Mouse (Mus musculus) spleen, postnatal 14 days (tissue): ENCODE measurements around the gene Ppa1.

Source experiments
- DNase-seq, 2 experiments: peaks; one replicate each; pipeline ENCODE4 v3.0.0; 2021 to 2022; ENCODE audit warnings: low spot score in 2 of 2

Gene Ppa1

DNA sequence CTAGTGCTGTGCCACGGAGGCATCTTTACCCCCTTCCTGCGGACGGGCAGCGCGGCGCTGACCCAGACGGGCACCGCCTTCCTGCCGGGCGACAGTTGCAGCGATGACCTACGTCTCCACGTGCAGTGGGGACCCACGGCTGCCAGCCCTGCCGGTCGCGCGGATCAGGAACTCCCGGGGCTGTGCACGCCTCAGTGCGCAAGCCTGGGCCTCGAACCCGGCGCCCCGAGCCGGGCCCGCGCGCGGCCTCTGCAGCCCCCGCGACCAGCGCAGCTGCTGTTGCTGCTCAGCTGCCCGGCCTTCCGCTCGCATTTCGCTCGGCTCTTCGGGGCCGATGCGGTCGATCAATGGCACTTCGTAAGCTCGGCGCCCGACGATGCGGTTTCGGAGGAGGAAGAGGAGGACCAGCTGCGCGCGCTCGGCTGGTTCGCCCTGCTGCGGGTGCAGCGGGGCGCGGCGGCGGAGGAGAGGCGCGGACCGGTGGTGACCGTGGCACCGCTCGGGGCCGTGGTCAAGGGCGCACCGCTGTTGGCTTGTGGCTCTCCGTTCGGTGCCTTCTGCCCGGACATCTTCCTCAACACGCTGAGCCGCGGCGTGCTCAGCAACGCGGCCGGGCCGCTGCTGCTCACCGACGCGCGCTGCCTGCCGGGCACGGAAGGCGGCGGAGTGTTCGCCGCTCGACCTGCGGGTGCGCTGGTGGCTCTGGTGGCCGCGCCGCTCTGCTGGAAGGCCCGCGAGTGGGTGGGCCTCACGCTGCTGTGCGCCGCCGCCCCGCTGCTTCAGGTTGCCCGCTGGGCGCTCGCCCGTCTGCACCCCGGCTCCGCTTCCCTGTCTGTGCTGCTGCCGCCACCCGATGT is 47.6 kb downstream of the Ppa1 start:
- peak in 1 of 2 experiments; percentile 12 for DNase-seq

DNA sequence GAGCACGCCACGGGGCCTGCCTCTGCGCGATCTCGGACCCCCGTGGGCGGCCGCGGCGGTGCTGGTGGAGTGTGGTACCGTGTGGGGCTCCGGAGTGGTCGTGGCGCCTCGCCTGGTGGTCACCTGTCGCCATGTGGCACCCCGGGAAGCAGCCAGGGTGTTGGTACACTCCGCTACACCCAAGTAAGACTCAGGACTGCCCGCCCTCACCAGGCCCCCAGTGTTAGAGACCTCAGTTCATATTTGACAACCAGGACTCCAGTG is 48.1 kb downstream of the Ppa1 start:
- no peak for DNase-seq

DNA sequence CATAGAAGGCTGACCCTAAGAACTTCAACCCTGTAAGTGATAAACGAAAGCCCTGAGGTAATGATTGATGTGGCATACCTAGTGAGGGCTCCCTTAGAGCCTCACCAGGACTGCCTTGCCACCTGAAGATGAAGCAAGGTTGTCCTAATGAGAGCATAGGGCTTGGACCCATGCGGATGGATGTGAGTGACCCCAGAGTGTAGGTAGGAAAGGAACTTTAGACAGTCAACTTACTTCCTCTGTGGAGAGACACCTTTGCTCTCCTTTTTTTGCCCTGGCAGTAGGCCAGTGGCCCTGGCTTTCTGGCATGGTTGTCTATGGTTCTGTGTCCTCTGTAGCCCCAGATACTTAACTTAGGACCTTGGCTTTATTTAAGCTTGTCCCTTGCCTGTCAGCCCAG is 48.7 kb downstream of the Ppa1 start:
- DNase-seq, result no peak

DNA sequence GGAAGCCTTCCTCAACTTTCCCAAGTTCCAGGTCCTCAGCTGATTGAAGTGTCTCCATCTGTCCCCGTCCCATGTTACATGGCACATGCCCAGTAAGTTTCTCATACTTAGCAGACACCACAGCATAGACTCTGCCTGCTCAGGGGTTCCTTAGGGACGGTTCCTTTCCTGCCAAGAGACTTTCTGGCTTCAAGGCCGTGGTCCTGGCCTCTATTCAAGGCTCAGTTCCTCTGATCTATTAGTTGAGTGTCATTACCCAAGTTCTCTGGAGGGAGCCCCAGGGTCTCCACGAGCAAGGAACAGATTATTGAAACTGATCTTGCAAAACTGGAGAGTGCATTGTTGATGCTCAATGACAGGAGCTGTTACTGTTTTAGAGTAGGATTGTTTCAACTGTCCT is 56.3 kb downstream of the Ppa1 start:
- DNase-seq, result no peak

DNA sequence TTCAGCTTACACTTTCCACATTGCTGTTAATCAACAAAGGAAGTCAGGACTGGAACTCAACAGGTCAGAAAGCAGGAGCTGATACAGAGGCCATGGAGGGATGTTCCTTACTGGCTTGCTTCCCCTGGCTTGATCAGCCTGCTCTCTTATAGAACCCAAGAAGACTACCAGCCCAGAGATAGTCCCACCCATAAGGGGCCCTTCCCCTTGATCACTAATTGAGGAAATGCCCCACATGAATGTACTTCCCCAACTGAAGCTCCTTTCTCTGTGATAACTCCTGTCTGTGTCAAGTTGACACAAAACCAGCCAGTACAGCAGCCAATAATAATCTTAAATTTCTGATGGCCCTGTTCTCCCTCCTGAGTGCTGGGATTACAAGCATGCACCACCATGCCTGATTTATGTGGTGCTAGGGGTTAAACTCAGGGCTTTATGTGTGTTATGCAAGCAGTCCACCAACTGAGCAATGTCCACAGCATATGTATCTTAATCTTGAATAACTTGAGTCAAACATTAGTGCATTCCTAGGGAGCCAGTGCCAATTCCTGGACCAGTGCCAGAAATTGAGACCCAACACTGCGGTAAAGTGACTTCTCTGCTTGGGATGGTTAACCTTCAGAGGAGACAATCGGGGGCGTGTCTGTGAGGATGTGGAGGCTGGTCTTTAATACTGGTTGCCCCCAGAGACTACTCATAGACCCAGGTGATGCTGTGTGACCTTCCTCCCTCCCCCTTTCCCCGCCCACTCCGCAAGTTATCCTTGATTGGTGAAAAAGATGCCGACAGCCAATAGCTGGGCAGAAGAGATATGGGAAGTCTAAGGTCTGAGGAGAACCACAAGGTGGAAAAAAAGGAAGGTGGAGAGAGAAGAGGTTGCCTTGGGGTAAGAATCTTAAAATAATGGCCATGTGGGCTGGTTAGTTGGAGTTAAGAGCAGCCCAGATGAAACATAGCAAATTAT is 58.3 kb downstream of the Ppa1 start:
- DNase-seq, result no peak

DNA sequence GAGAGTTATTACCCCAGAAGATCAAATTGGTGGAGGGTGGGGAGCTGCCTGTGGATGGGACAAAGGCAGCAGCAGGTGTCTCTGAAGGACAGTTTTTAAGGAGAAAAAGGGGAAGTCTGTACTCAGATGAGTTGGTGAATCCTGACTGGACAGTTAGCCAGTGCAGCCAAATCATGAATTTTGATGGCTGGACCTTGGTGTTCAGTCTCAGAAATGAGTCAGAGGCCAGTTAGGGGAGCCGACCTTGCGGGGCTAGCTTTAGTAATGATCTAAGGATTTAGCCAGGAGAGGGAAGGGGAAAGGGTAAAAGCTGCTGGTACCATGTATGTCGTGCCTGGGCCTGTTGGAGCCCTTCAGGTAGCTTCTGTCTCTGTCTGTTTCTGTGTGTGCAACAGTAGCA is 65.2 kb downstream of the Ppa1 start:
- DNase-seq, result no peak

DNA sequence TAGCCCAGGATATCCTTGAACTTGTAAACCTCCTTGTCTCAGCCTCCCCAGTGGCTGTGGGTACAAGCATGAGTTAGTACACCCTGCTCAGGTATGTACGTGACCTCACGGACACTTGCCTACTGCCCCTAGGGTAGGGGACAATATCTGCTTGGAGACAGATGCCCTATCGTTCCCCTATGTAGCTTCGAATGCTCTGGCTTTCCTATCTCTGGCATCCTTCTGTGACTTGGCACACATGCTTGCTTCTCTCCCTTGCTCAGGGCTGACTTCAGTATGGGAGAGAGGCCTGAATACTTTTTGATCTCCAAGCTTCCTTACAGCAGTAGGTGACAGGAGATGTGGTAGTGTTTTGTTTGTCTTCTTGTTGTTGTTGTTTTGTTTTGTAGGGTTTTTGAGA is 65.8 kb downstream of the Ppa1 start:
- DNase-seq, result no peak

DNA sequence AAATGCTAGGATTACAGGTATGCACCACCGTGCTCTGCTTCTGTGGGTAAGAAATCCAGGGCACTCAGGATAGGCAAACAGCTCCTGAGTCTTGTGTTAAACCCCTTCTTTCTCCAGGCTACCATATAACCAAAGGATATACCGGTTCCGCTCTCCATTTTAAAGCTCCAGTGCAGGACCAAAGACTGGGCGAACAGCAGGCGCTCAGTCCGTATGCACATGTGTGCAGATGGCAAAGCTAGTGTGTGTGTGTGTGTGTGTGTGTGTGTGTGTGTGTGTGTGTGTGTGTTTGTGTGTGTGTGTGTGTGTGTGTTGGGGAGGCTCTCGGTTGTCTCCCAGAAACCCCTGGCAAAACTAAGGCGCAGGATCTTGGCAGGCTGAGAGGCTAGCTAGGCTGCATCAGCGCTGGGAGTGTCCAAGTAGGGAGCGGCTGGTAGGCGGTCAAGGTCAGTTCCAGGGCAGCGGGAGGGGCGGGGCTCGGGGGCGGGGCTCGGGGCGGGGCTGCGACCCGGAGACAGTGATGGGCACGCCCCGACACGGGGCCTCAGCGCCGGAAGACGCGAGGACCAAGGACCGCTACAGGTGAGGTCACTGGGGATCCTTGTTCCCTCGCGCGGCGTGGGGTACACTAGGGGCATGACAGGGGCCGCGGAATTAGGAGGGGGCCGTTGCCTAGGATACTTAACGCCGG is 66.6 kb downstream of the Ppa1 start, which contains the start of gene Aifm2:
Gene Aifm2, plus strand, starts transcription at position 493 of the 691 bp plus-strand sequence.
- peak; percentile 26 to 34 for DNase-seq

DNA sequence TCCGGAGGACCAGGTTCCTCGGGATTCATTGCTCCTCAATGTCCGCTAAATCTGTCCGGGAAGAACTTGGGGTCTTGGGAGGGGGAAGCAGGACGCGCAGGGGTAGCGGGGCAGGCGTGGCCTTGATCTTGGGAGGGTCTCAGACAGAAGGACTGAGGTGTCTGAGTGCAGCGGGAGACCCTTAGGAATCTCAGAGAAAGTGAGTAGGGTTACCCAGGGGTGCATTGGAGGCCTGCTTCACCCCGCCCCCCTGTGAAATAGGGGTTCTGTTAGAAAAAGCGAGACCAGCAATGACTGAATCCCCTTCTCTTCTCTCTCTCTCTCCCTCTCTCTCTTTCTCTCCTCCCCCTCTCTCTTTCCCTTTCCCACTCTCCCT is 67.1 kb downstream of the Ppa1 start:
- no peak for DNase-seq

DNA sequence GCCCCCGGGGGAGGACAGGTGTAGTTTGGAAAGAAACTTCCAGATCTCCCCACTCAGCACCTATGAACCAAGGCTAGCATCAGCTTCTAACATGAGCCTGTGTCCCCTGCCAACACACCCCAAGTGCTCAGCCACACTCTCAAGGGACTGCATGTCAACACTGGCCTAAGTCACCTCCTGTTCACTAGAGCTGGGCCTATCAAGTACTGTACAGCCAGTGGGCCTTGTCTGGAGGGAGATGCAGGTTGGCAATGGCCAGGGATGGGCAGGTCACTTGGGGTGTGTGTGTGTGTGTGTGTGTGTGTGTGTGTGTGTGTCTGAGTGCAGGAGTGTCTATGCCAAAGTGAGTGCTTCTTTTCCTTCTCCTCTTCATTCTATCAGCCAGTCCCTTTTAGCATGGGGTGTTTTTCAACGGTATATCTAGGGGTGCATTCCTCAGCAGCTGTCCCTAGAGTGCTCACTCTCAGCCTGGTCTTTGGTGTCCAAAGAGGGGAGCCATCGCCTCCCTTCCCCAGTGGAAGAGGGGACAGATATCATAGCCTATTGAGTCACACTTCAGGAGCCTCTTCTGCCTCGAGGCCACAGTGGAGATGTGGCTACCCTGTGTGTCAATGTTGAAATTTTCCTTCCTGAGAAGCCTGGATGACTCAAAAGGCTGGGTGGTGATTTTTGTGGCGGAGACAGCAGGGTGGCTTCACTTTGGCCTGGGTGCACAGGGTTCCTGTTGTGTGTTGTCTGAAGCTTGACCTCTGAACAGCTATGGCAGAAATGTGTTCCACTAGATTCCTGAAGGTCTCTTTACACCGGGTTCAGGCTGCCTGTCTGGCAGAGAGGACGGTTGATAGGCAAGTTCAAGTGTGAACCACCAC is 67.9 kb downstream of the Ppa1 start:
- no peak for DNase-seq

DNA sequence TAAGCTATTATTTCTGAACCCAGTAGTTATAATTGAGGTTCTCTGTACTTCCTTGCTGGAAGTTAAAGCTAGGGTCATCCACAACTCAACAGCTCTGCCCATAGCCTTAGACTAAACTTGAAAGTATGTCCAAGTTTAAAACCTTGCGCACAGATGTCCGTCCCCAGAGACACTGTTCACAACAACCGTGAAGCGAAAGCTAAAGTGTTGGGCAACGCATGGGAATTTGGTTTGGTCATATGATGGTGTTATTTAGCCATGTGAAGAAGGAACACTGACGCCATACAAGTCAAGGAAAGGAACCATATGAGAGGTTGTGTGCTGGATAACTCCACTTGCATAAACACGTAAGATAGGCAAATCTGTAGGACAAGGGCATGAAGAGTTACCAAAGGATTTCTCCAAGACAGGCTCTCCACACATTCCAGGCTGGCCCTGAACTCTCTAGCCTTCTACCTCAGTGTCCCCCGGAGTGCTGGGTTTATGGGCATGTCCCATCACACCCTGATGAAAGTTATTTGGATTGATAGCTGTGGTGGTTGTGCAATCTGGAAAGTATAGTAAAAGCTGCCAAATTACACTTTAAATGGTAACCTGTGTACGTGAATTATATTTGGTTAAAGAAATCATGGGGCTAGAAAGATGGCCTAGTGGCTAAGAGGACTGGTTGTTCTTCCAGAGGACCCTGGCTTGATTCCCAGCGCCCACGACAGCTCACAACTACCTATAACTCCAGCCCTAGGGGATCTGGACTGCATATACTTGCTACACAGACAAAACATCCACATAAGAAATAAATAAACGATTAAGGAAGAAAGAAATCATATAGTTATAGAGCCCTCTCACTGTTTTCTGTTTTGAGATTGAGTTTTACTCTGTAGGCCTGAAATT is 69.3 kb downstream of the Ppa1 start:
- no peak for DNase-seq

DNA sequence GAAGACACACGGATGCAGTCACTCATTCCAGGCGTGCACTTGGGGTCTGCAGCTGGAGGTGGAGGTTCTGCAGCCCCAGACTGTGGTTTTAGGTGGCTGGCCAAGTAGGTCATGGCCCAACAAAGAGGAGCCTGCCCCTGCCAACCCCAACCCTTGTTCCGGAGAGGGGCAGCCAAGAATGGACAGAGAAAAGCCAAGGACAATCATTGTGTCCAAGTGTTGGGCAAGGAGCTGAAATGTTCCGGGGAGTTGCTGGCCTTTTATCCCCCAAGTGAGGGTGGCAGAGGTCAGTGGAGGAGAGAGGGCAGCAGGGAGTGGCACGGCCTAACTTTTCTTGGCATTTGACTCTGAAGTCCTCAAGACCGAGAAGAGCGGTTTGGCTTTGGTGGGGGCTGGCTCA is 72.0 kb downstream of the Ppa1 start:
- no peak for DNase-seq

DNA sequence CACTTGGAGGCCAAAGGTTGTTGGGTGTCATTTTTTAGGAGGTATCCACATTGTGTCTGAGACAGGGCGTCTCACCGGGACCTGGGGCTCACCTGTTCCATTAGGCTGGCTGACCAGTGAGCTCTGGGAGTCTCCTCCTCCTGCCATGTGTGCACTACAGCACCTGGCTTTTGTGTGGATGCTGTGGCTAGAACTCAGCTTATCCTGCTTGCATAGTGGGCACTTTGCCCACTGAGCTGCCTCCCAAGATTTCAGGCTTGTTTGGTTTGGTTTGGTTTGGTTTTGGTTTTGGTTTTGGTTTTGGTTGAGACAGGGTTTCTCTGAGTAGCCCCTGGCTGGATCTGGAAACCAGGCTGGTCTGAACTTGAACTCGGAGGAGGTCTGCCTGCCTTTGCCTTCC is 73.9 kb downstream of the Ppa1 start:
- DNase-seq, result no peak

DNA sequence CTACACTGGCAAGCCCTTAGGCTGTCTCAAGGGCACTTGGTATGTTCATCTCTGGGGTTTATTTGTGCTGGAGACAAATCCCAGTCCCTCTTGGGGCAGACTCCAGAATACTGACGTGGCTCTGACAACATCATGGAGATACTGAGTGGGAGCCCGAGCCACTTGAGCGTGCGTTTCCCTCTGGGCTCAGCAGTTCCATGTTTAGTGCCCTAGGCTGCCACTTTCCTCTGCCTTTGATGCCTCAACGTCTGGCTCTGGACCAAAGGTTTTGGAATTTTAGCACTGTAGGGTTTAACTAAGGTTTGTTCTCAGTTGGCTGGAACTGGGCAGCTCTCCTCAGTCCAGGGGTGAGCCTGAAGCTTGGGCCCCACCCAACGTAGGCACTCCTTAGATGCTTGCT is 74.9 kb downstream of the Ppa1 start:
- no peak for DNase-seq
